Mouse (Mus musculus) megakaryocyte progenitor cell, adult 5-6 weeks (primary cell): Measurements from ENCODE around the gene Nucks1. TPM values are rescaled to one million over a fixed set of nuclear protein-coding genes. Genes with fewer than 3 reads are reported as not detected.

ENCODE experiments used
- total RNA-seq, 2 experiments: library from RNA; stranded (forward) in 1 of 2; stranded (reverse) in 1 of 2; fragments of 157-497, 149-512 nt in 1 of 2; fragments of 200-1000 nt in 1 of 2; gene quantifications; 2 replicates each; pipeline versions ENCODE4 v1.2.3 to v1.2.4; 2015 to 2017

Nucks1 gene
- total RNA-seq, 2 experiments from 2014 or later, result 205 to 299 TPM

Other genes starting within 250 kb of the Nucks1 start
- 5.8 and 7.7 TPM in 2 replicates for gene Rab7b, start 221.8 kb upstream of the Nucks1 start, total RNA-seq (2015)
- gene Rab7b, start 221.8 kb upstream of the Nucks1 start, total RNA-seq (2017), result 31.1 and 43.2 TPM in 2 replicates
- 0.02 and 0.25 TPM in 2 replicates for gene Slc26a9, start 166.5 kb upstream of the Nucks1 start, total RNA-seq (2015)
- 0.14 TPM in 1 of 2 replicates, not detected in the other for gene Slc26a9, start 166.5 kb upstream of the Nucks1 start, total RNA-seq (2017)
- gene Pm20d1, start 113.2 kb upstream of the Nucks1 start, total RNA-seq (2015), result 0.15 and 0.17 TPM in 2 replicates
- gene Pm20d1, start 113.2 kb upstream of the Nucks1 start, total RNA-seq (2017), result 0.07 and 0.08 TPM in 2 replicates
- gene Slc41a1, start 83.0 kb upstream of the Nucks1 start, total RNA-seq (2015), result 5.9 TPM in 2 replicates
- gene Slc41a1, start 83.0 kb upstream of the Nucks1 start, total RNA-seq (2017), result 3.3 and 5.2 TPM in 2 replicates
- gene Rab29, start 43.3 kb upstream of the Nucks1 start, total RNA-seq (2015), result 17.0 and 19.0 TPM in 2 replicates
- 16.0 and 20.2 TPM in 2 replicates for gene Rab29, start 43.3 kb upstream of the Nucks1 start, total RNA-seq (2017)
- 1.6 and 2.7 TPM in 2 replicates for gene Slc45a3, start 52.4 kb downstream of the Nucks1 start, total RNA-seq (2015)
- 1.1 and 1.6 TPM in 2 replicates for gene Slc45a3, start 52.4 kb downstream of the Nucks1 start, total RNA-seq (2017)
- 87.7 and 98.6 TPM in 2 replicates for gene Elk4, start 97.1 kb downstream of the Nucks1 start, total RNA-seq (2015)
- 44.3 and 73.1 TPM in 2 replicates for gene Elk4, start 97.1 kb downstream of the Nucks1 start, total RNA-seq (2017)
- 0.52 TPM in 1 of 2 replicates, not detected in the other for gene Mfsd4a, start 157.5 kb downstream of the Nucks1 start, total RNA-seq (2015)
- gene Mfsd4a, start 157.5 kb downstream of the Nucks1 start, total RNA-seq (2017), result 0.20 and 0.25 TPM in 2 replicates
- gene Cdk18, start 229.2 kb downstream of the Nucks1 start, total RNA-seq (2015), result 1.7 and 2.3 TPM in 2 replicates
- 0.75 and 1.3 TPM in 2 replicates for gene Cdk18, start 229.2 kb downstream of the Nucks1 start, total RNA-seq (2017)